Mouse (Mus musculus) lung, embryonic 14.5 days (tissue): ENCODE data around the gene Acd. TPM values are rescaled to one million over a fixed set of nuclear protein-coding genes. Genes with fewer than 3 reads are reported as not detected.

Source experiments
- ATAC-seq: fragments of 200-750 bp; cut with Nextera tagmentation; 2 replicates; pipeline ENCODE4 v1.8.0; 2017; ENCODE audit warnings: mild to moderate bottlenecking, moderate TSS enrichment, moderate library complexity; ENCODE audit not compliant: insufficient read depth
- DNase-seq: peaks from one replicate; pipeline ENCODE4 v3.0.0-alpha.2; 2015
- H3K27ac ChIP-seq: fragments of 300-500 bp; sonication (generic); 2 replicates; pipeline ENCODE4 v1.5.1; 2014; ENCODE audit warnings: low read depth, mild to moderate bottlenecking, moderate library complexity
- H3K27me3 ChIP-seq: fragments of 300-500 bp; sonication (generic); 2 replicates; pipeline ENCODE4 v1.6.1; 2014; ENCODE audit warnings: low read length, control low read depth; ENCODE audit not compliant: insufficient read depth
- H3K36me3 ChIP-seq: fragments of 300-500 bp; sonication (generic); 2 replicates; pipeline ENCODE4 v1.6.1; 2014; ENCODE audit warnings: control low read depth; ENCODE audit not compliant: insufficient read depth
- H3K4me1 ChIP-seq: fragments of 300-500 bp; sonication (generic); 2 replicates; pipeline ENCODE4 v1.6.1; 2014; ENCODE audit warnings: antibody characterized with exemption, control low read depth; ENCODE audit not compliant: insufficient read depth
- H3K4me2 ChIP-seq: fragments of 300-500 bp; sonication (generic); 2 replicates; pipeline ENCODE4 v1.6.1; 2014; ENCODE audit warnings: mild to moderate bottlenecking
- H3K4me3 ChIP-seq: fragments of 300-500 bp; sonication (generic); 2 replicates; pipeline ENCODE4 v1.5.1; 2014; ENCODE audit warnings: low read depth, low read length
- H3K9ac ChIP-seq: fragments of 300-500 bp; sonication (generic); 2 replicates; pipeline ENCODE4 v1.6.1; 2014
- H3K9me3 ChIP-seq: fragments of 300-500 bp; sonication (generic); 2 replicates; pipeline ENCODE4 v1.6.1; 2016; ENCODE audit warnings: low read depth, low read length, control low read depth
- CTCF ChIP-seq: IDR thresholded peaks from 2 replicates; pipeline ENCODE4 v1.5.1; 2016; ENCODE audit warnings: antibody characterized with exemption, low read depth
- WGBS: fragments of 180-500 bp; shearing (Covaris S2); extraction: QIAGEN DNeasy Blood & Tissue Kit; methylation state at CpG from one replicate; pipeline ENCODE4 v1.1.7; 2014; 5-methylcytosine and 5-hydroxymethylcytosine counted together
- polyA plus RNA-seq: library from polyadenylated mRNA; unstranded; fragments of >200 nt; fragmentation: Nextera tagmentation; extraction: Ambion mirVana; gene quantifications from 2 replicates; pipeline ENCODE4 v1.2.1, GENCODE M21; 2014

The Acd gene
- polyA plus RNA-seq = 62.2 and 68.6 TPM in 2 replicates

- Histone ChIP-seq H3K27ac (peak within 1 kb of the TSS; percentile 89), H3K4me2 (peak within 1 kb of the TSS; percentile 81), H3K9ac (peak within 1 kb of the TSS; percentile 60), H3K9me3 (no peaks in the 10 kb centered on the region), H3K36me3 (peaks cover 45% of the 10 kb centered on the region), H3K4me1 (0 out of 2 replicates have a peak, but pooled peaks cover 2% of the 10 kb centered on the region), H3K27me3 (no peaks in the 10 kb centered on the region), H3K4me3 (peak within 1 kb of the TSS; percentile 67)
- ATAC-seq = peak; percentile 74
- peak; percentile 99 for DNase-seq
- TF ChIP-seq CTCF = peak; percentile 32
- under 1% methylated on average over 60 of the region's 60 CpGs for WGBS
These were observed at the start of gene Acd, which contains the start of gene Pard6a for GRCm38 (mm10) chr8:105700966-105701824. Gene Acd, minus strand, starts transcription at chr8:105701102. Gene Pard6a, plus strand, starts transcription at chr8:105701148.

GRCm38 (mm10) chr8:105750606-105751005, 49.7 kb upstream of the Acd start:
- Histone ChIP-seq H3K9me3 (no peaks in the 10 kb centered on the region), H3K36me3 (no peaks in the 10 kb centered on the region), H3K4me2 (peak overlapping the region; percentile 37), H3K27me3 (no peaks in the 10 kb centered on the region), H3K4me3 (no peak overlapping the region), H3K4me1 (peaks cover 11% of the 10 kb centered on the region; the same call in 1 of the 2 replicates), H3K27ac (peak overlapping the region; percentile 75), H3K9ac (peak overlapping the region; percentile 24; the same call in 1 of the 2 replicates)
- WGBS = 7% methylated on average over 11 of the region's 11 CpGs
- DNase-seq (peak; percentile 84), ATAC-seq (peak; percentile 68)
- no peak for TF ChIP-seq CTCF

GRCm38 (mm10) chr8:105743301-105743700, 42.4 kb upstream of the Acd start:
- WGBS = 82% methylated on average over 4 of the region's 4 CpGs
- no peak overlapping the region for H3K4me2 ChIP-seq
- H3K36me3 ChIP-seq = no peaks in the 10 kb centered on the region
- H3K4me1 ChIP-seq = no peaks in the 10 kb centered on the region
- no peak overlapping the region for H3K4me3 ChIP-seq
- H3K27ac ChIP-seq = no peak overlapping the region
- H3K27me3 ChIP-seq = no peaks in the 10 kb centered on the region
- H3K9me3 ChIP-seq = no peaks in the 10 kb centered on the region
- ATAC-seq (no peak), DNase-seq (no peak)
- no peak overlapping the region for H3K9ac ChIP-seq
- TF ChIP-seq CTCF = no peak

- H3K9me3 ChIP-seq = no peaks in the 10 kb centered on the region
- no peak for TF ChIP-seq CTCF
- H3K27me3 ChIP-seq = no peaks in the 10 kb centered on the region
- DNase-seq = no peak
- ATAC-seq = no peak
- no peak overlapping the region for H3K4me2 ChIP-seq
- H3K4me3 ChIP-seq = no peak overlapping the region
- no peaks in the 10 kb centered on the region for H3K4me1 ChIP-seq
- H3K36me3 ChIP-seq = no peaks in the 10 kb centered on the region
- no peak overlapping the region for H3K9ac ChIP-seq
- H3K27ac ChIP-seq = no peak overlapping the region
- WGBS = 87% methylated on average over 5 of the region's 5 CpGs
These were observed 38.3 kb upstream of the Acd start for GRCm38 (mm10) chr8:105739216-105739615.

- no peaks in the 10 kb centered on the region for H3K27me3 ChIP-seq
- DNase-seq (no peak), ATAC-seq (no peak)
- H3K4me3 ChIP-seq = no peak overlapping the region
- H3K9ac ChIP-seq = no peak overlapping the region
- H3K9me3 ChIP-seq = no peaks in the 10 kb centered on the region
- H3K36me3 ChIP-seq = peaks cover 11% of the 10 kb centered on the region
- no peak overlapping the region for H3K4me2 ChIP-seq
- no peak for TF ChIP-seq CTCF
- 87% methylated on average over 5 of the region's 5 CpGs for WGBS
- H3K4me1 ChIP-seq = no peaks in the 10 kb centered on the region
- no peak overlapping the region for H3K27ac ChIP-seq
These were observed 31.3 kb upstream of the Acd start for GRCm38 (mm10) chr8:105732186-105732585.

- Histone ChIP-seq H3K4me3 (no peak overlapping the region), H3K9me3 (no peaks in the 10 kb centered on the region), H3K27me3 (no peaks in the 10 kb centered on the region), H3K27ac (peak overlapping the region; percentile 70; the same call in 1 of the 2 replicates), H3K4me1 (no peaks in the 10 kb centered on the region), H3K36me3 (peaks cover 30% of the 10 kb centered on the region), H3K4me2 (0 out of 2 replicates have a peak overlapping the region, but pooled peaks have one; percentile 7), H3K9ac (no peak overlapping the region)
- DNase-seq (peak; percentile 60), ATAC-seq (peak; percentile 76; the same call in 1 of the 2 replicates)
- TF ChIP-seq CTCF = no peak
- WGBS = 65% methylated on average over 18 of the region's 18 CpGs
These were observed 26.7 kb upstream of the Acd start for GRCm38 (mm10) chr8:105727397-105728124.

GRCm38 (mm10) chr8:105725726-105726125, 24.8 kb upstream of the Acd start:
- Histone ChIP-seq H3K9ac (no peak overlapping the region), H3K9me3 (no peaks in the 10 kb centered on the region), H3K4me2 (no peak overlapping the region), H3K4me1 (no peaks in the 10 kb centered on the region), H3K36me3 (peaks cover 30% of the 10 kb centered on the region), H3K4me3 (no peak overlapping the region), H3K27ac (no peak overlapping the region), H3K27me3 (no peaks in the 10 kb centered on the region)
- DNase-seq = no peak
- 59% methylated on average over 5 of the region's 5 CpGs for WGBS
- ATAC-seq = no peak
- no peak for TF ChIP-seq CTCF
